Mouse (Mus musculus): ENCODE data around the gene Wfdc17. TPM values are rescaled to one million over a fixed set of nuclear protein-coding genes. Genes with fewer than 3 reads are reported as not detected.
A peak's percentile ranks its signal among the peaks of the same experiment; 100 is the strongest.

Gene Wfdc17
- polyA plus RNA-seq, 1 experiment, result 4.4 TPM

- peak; percentile 43 for DNase-seq
- H3K4me3 ChIP-seq (ENCODE audit: insufficient read depth, low read depth, low read length), result no peak overlapping the region
- H3K36me3 ChIP-seq (ENCODE audit: control insufficient read depth, insufficient read depth, low read length), result no peaks in the 10 kb centered on the region
- no peak overlapping the region for H3K27ac ChIP-seq (ENCODE audit: insufficient read depth, low read depth, low read length)
- no peaks in the 10 kb centered on the region for H3K27me3 ChIP-seq (replicated peaks; ENCODE audit: control insufficient read depth, insufficient read depth, low read length)
- no peaks in the 10 kb centered on the region for H3K4me1 ChIP-seq (ENCODE audit: control insufficient read depth, insufficient read depth, low read length)
- WGBS, result 78% methylated on average over 6 of the region's 6 CpGs
- TF ChIP-seq POLR2A (IDR thresholded peaks at IDR 0.05; ENCODE audit: low read depth, low read length), result no peak
- no peak for TF ChIP-seq CTCF (conservative IDR thresholded peaks at IDR 0.05; ENCODE audit: insufficient read depth, insufficient read length, low read depth, low read length)
Observed at GRCm38 (mm10) chr11:83717042-83717665, 13.4 kb downstream of the Wfdc17 start.

GRCm38 (mm10) chr11:83720766-83721165 is 17.0 kb downstream of the Wfdc17 start:
- Histone ChIP-seq H3K4me3 (ENCODE audit: insufficient read depth, low read depth, low read length) (no peak overlapping the region), H3K4me1 (ENCODE audit: control insufficient read depth, insufficient read depth, low read length) (no peaks in the 10 kb centered on the region), H3K27ac (ENCODE audit: insufficient read depth, low read depth, low read length) (no peak overlapping the region), H3K27me3 (replicated peaks; ENCODE audit: control insufficient read depth, insufficient read depth, low read length) (0 out of 2 replicates have a peak, but pooled peaks cover 1% of the 10 kb centered on the region), H3K36me3 (ENCODE audit: control insufficient read depth, insufficient read depth, low read length) (no peaks in the 10 kb centered on the region)
- TF ChIP-seq CTCF (conservative IDR thresholded peaks at IDR 0.05; ENCODE audit: insufficient read depth, insufficient read length, low read depth, low read length), result no peak
- DNase-seq, result no peak

- Histone ChIP-seq H3K4me3 (ENCODE audit: insufficient read depth, low read depth, low read length) (no peak overlapping the region), H3K27me3 (replicated peaks; ENCODE audit: control insufficient read depth, insufficient read depth, low read length) (no peaks in the 10 kb centered on the region), H3K36me3 (ENCODE audit: control insufficient read depth, insufficient read depth, low read length) (no peaks in the 10 kb centered on the region), H3K4me1 (ENCODE audit: control insufficient read depth, insufficient read depth, low read length) (no peaks in the 10 kb centered on the region), H3K27ac (ENCODE audit: insufficient read depth, low read depth, low read length) (no peak overlapping the region)
- TF ChIP-seq POLR2A (IDR thresholded peaks at IDR 0.05; ENCODE audit: low read depth, low read length) (no peak), CTCF (conservative IDR thresholded peaks at IDR 0.05; ENCODE audit: insufficient read depth, insufficient read length, low read depth, low read length) (peak; percentile 49)
- peak; percentile 14 for DNase-seq
- WGBS, result 58% methylated on average over 3 of the region's 3 CpGs
Observed at GRCm38 (mm10) chr11:83728757-83729432, 25.1 kb downstream of the Wfdc17 start.

GRCm38 (mm10) chr11:83731116-83731515 is 27.3 kb downstream of the Wfdc17 start:
- TF ChIP-seq CTCF (conservative IDR thresholded peaks at IDR 0.05; ENCODE audit: insufficient read depth, insufficient read length, low read depth, low read length) (no peak), POLR2A (IDR thresholded peaks at IDR 0.05; ENCODE audit: low read depth, low read length) (no peak)
- H3K27ac ChIP-seq (ENCODE audit: insufficient read depth, low read depth, low read length), result no peak overlapping the region
- DNase-seq, result no peak
- no peaks in the 10 kb centered on the region for H3K27me3 ChIP-seq (replicated peaks; ENCODE audit: control insufficient read depth, insufficient read depth, low read length)
- H3K4me3 ChIP-seq (ENCODE audit: insufficient read depth, low read depth, low read length), result no peak overlapping the region
- H3K36me3 ChIP-seq (ENCODE audit: control insufficient read depth, insufficient read depth, low read length), result no peaks in the 10 kb centered on the region
- WGBS, result 100% methylated on average over 1 of the region's 1 CpGs
- H3K4me1 ChIP-seq (ENCODE audit: control insufficient read depth, insufficient read depth, low read length), result no peaks in the 10 kb centered on the region

GRCm38 (mm10) chr11:83733071-83733640 is 29.4 kb downstream of the Wfdc17 start:
- Histone ChIP-seq H3K36me3 (ENCODE audit: control insufficient read depth, insufficient read depth, low read length) (no peaks in the 10 kb centered on the region), H3K27ac (ENCODE audit: insufficient read depth, low read depth, low read length) (no peak overlapping the region), H3K4me1 (ENCODE audit: control insufficient read depth, insufficient read depth, low read length) (no peaks in the 10 kb centered on the region), H3K27me3 (replicated peaks; ENCODE audit: control insufficient read depth, insufficient read depth, low read length) (no peaks in the 10 kb centered on the region), H3K4me3 (ENCODE audit: insufficient read depth, low read depth, low read length) (no peak overlapping the region)
- DNase-seq, result no peak
- TF ChIP-seq POLR2A (IDR thresholded peaks at IDR 0.05; ENCODE audit: low read depth, low read length), result no peak
- TF ChIP-seq CTCF (conservative IDR thresholded peaks at IDR 0.05; ENCODE audit: insufficient read depth, insufficient read length, low read depth, low read length), result no peak; the same call in 1 of the 2 replicates
- 76% methylated on average over 5 of the region's 5 CpGs for WGBS

GRCm38 (mm10) chr11:83734215-83734614 is 30.4 kb downstream of the Wfdc17 start:
- no peak for TF ChIP-seq CTCF (conservative IDR thresholded peaks at IDR 0.05; ENCODE audit: insufficient read depth, insufficient read length, low read depth, low read length)
- TF ChIP-seq POLR2A (IDR thresholded peaks at IDR 0.05; ENCODE audit: low read depth, low read length), result no peak
- no peak overlapping the region for H3K4me3 ChIP-seq (ENCODE audit: insufficient read depth, low read depth, low read length)
- no peaks in the 10 kb centered on the region for H3K27me3 ChIP-seq (replicated peaks; ENCODE audit: control insufficient read depth, insufficient read depth, low read length)
- no peaks in the 10 kb centered on the region for H3K36me3 ChIP-seq (ENCODE audit: control insufficient read depth, insufficient read depth, low read length)
- no peaks in the 10 kb centered on the region for H3K4me1 ChIP-seq (ENCODE audit: control insufficient read depth, insufficient read depth, low read length)
- 79% methylated on average over 1 of the region's 1 CpGs for WGBS
- no peak for DNase-seq
- no peak overlapping the region for H3K27ac ChIP-seq (ENCODE audit: insufficient read depth, low read depth, low read length)

- H3K4me1 ChIP-seq (ENCODE audit: control insufficient read depth, insufficient read depth, low read length), result no peaks in the 10 kb centered on the region
- TF ChIP-seq POLR2A (IDR thresholded peaks at IDR 0.05; ENCODE audit: low read depth, low read length) (no peak), CTCF (conservative IDR thresholded peaks at IDR 0.05; ENCODE audit: insufficient read depth, insufficient read length, low read depth, low read length) (no peak)
- no peak overlapping the region for H3K4me3 ChIP-seq (ENCODE audit: insufficient read depth, low read depth, low read length)
- H3K27me3 ChIP-seq (replicated peaks; ENCODE audit: control insufficient read depth, insufficient read depth, low read length), result no peaks in the 10 kb centered on the region; the same call in 1 of the 2 replicates
- H3K36me3 ChIP-seq (ENCODE audit: control insufficient read depth, insufficient read depth, low read length), result no peaks in the 10 kb centered on the region
- 81% methylated on average over 2 of the region's 2 CpGs for WGBS
- no peak overlapping the region for H3K27ac ChIP-seq (ENCODE audit: insufficient read depth, low read depth, low read length)
- DNase-seq, result no peak
Observed at GRCm38 (mm10) chr11:83735881-83736280, 32.1 kb downstream of the Wfdc17 start.
